Comparison of ENCODE assay signal across 9 mouse cellular contexts in the genomic region with DNA sequence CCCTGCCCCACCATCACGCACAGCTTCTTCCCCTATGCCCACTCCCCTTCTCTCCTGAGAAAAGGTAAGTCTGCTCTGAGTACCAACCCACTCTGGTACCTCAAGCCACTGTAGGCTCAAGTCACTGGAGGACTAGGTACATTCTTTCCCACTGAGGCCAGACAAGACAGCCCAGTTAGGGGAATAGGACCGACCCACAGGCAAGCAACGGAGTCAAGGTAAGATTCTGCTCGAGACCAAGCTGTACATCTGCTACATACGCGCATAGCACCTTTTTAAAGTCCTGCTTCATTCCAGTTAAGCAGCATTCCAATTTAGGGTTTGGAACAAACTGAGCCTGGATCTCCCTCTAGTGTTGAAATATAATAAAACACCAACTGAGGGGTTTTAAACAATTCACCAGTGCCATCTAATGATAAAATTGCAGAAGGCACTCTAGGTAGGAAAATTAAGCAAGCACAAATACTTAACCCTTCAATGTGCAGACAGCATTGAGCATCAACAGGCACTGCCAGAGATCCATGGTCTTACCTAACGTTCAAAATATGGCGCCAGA. TPM values are rescaled to one million over a fixed set of nuclear protein-coding genes. Genes with fewer than 3 reads are reported as not detected.
DNase-seq lines count a peak whose midpoint lies in the region; ATAC-seq and TF ChIP-seq lines count a peak whose summit lies in the region.
"Had no signal": no experiment of that assay in that cellular context is flagged by ENCODE, and none has a peak within 500 bp of the region (broad histone marks: within the 10 kb centered on the region; RNA-seq: fewer than 3 reads in every experiment).

No protein-coding gene starts in this region.

- DNase-seq in cerebellum, adult 2 months: peak in 1 of 2 experiments; percentile 2
- DNase-seq in cerebellum, adult 9-11 months: no peak
- DNase-seq in thymus, postnatal 0 days (ENCODE audit: low spot score): peak; percentile 54
- DNase-seq in thymus, postnatal 25 days: no peak
- peak; percentile 58 for DNase-seq in hindbrain, embryonic 11.5 days (ENCODE audit: low spot score)
- DNase-seq in retina, postnatal 1 day: peak; percentile 75
- DNase-seq in ovary, postnatal 36 days (ENCODE audit: low spot score): no peak
- DNase-seq: liver, embryonic 13.5 days had no signal

- no peak overlapping the region for H3K4me2 ChIP-seq in hindbrain, embryonic 11.5 days (replicated peaks; ENCODE audit: low read depth, low read length)
- no peak overlapping the region for H3K4me2 ChIP-seq in limb, embryonic 15.5 days
- H3K4me2 ChIP-seq: liver, embryonic 13.5 days had no signal

- H3K36me3 ChIP-seq in hindbrain, embryonic 11.5 days (ENCODE audit: control insufficient read depth, insufficient read depth, low read length): no peaks in the 10 kb centered on the region
- no peaks in the 10 kb centered on the region for H3K36me3 ChIP-seq in limb, embryonic 15.5 days
- H3K36me3 ChIP-seq: liver, embryonic 13.5 days had no signal

- no peaks in the 10 kb centered on the region for H3K9me3 ChIP-seq in hindbrain, embryonic 11.5 days (ENCODE audit: control insufficient read depth, low read length)
- H3K9me3 ChIP-seq in limb, embryonic 15.5 days: no peaks in the 10 kb centered on the region
- H3K9me3 ChIP-seq: liver, embryonic 13.5 days had no signal

- 20% methylated on average over 8 of the region's 8 CpGs for WGBS in cerebellum, adult 2 months
- WGBS in hindbrain, embryonic 11.5 days: 32% methylated on average over 8 of the region's 8 CpGs
- WGBS in limb, embryonic 15.5 days: 13% methylated on average over 8 of the region's 8 CpGs

- H3K27me3 ChIP-seq in cerebellum, adult 2 months (ENCODE audit: control insufficient read depth, insufficient read depth, low read length): no peaks in the 10 kb centered on the region
- no peaks in the 10 kb centered on the region for H3K27me3 ChIP-seq in hindbrain, embryonic 11.5 days (ENCODE audit: control insufficient read depth, insufficient read depth, low read length)
- H3K27me3 ChIP-seq in limb, embryonic 15.5 days: no peaks in the 10 kb centered on the region
- H3K27me3 ChIP-seq: liver, embryonic 13.5 days had no signal

- H3K9ac ChIP-seq in hindbrain, embryonic 11.5 days (ENCODE audit: low read depth, low read length): no peak overlapping the region
- H3K9ac ChIP-seq in limb, embryonic 15.5 days: no peak overlapping the region
- H3K9ac ChIP-seq: liver, embryonic 13.5 days had no signal

- no peak for TF ChIP-seq POLR2A in cerebellum, adult 2 months (IDR thresholded peaks at IDR 0.05; ENCODE audit: borderline replicate concordance, insufficient read depth, low read length)

- ATAC-seq in hindbrain, embryonic 11.5 days (ENCODE audit: low FRiP score): peak; percentile 73
- 0 out of 2 replicates have a peak, but pooled peaks have one; percentile 24 for ATAC-seq in limb, embryonic 15.5 days (ENCODE audit: insufficient number of reproducible peaks, low FRiP score, low TSS enrichment, low read depth)

- no peaks in the 10 kb centered on the region for H3K4me1 ChIP-seq in cerebellum, adult 2 months (ENCODE audit: control insufficient read depth, insufficient read depth, low read length)
- no peaks in the 10 kb centered on the region for H3K4me1 ChIP-seq in hindbrain, embryonic 11.5 days (replicated peaks; ENCODE audit: control insufficient read depth, insufficient read depth, low read length)
- no peaks in the 10 kb centered on the region for H3K4me1 ChIP-seq in limb, embryonic 15.5 days
- H3K4me1 ChIP-seq: liver, embryonic 13.5 days had no signal

- H3K27ac ChIP-seq in cerebellum, adult 2 months (ENCODE audit: insufficient read depth, low read length): no peak overlapping the region
- no peak overlapping the region for H3K27ac ChIP-seq in hindbrain, embryonic 11.5 days (ENCODE audit: low read depth, low read length)
- H3K27ac ChIP-seq in limb, embryonic 15.5 days: no peak overlapping the region
- H3K27ac ChIP-seq: liver, embryonic 13.5 days had no signal

- H3K4me3 ChIP-seq in cerebellum, adult 2 months (replicated peaks; ENCODE audit: insufficient read depth, low read depth, low read length): no peak overlapping the region
- no peak overlapping the region for H3K4me3 ChIP-seq in hindbrain, embryonic 11.5 days (ENCODE audit: low read depth, low read length)
- no peak overlapping the region for H3K4me3 ChIP-seq in limb, embryonic 15.5 days
- H3K4me3 ChIP-seq: liver, embryonic 13.5 days had no signal

- 0 out of 2 replicates have a peak, but pooled peaks have one; percentile 12 for TF ChIP-seq CTCF in cerebellum, adult 2 months (IDR thresholded peaks at IDR 0.05; ENCODE audit: borderline replicate concordance, insufficient read depth, low read depth, low read length)

RNA-seq across cellular contexts. Expression of a gene that starts 7.7 kb away (rescaled TPM):
- 0.61 and 0.73 TPM in 2 replicates for polyA plus RNA-seq in cerebellum, adult 2 months (2012; rRNA removed)
- polyA plus RNA-seq in thymus, postnatal 0 days (2015; fragmentation: Nextera tagmentation; extraction: Ambion mirVana): 0.29 TPM in 1 of 2 replicates, not detected in the other
- polyA plus RNA-seq in hindbrain, embryonic 11.5 days (2014; fragmentation: Nextera tagmentation; extraction: Ambion mirVana): not detected in 2 replicates
- polyA plus RNA-seq in limb, embryonic 15.5 days (2015; fragmentation: Nextera tagmentation; extraction: Ambion mirVana): 0.38 and 0.46 TPM in 2 replicates
- polyA plus RNA-seq: liver, embryonic 13.5 days had no signal

RNA-seq across cellular contexts. Expression of a gene that starts 34.2 kb away (rescaled TPM):
- 0.48 and 1.4 TPM in 2 replicates for polyA plus RNA-seq in cerebellum, adult 2 months (2012; rRNA removed)
- 6.7 and 10.1 TPM in 2 replicates for polyA plus RNA-seq in thymus, postnatal 0 days (2015; fragmentation: Nextera tagmentation; extraction: Ambion mirVana)
- 8.2 and 12.8 TPM in 2 replicates for polyA plus RNA-seq in hindbrain, embryonic 11.5 days (2014; fragmentation: Nextera tagmentation; extraction: Ambion mirVana)
- polyA plus RNA-seq in limb, embryonic 15.5 days (2015; fragmentation: Nextera tagmentation; extraction: Ambion mirVana): 146 and 147 TPM in 2 replicates

Comparison
In these comparisons a context has a peak if more than half of its experiments do, and no peak if none do; other contexts are left out.
1. DNase-seq: peak in thymus, postnatal 0 days (single experiment), hindbrain, embryonic 11.5 days (single experiment) and retina, postnatal 1 day (single experiment); none in cerebellum, adult 9-11 months (single experiment), thymus, postnatal 25 days (single experiment) and ovary, postnatal 36 days (single experiment).
2. RNA of a gene that starts 34.2 kb away (polyA plus RNA-seq): 146 to 147 TPM in limb, embryonic 15.5 days; 8.2 to 12.8 TPM in hindbrain, embryonic 11.5 days, 6.7 to 10.1 TPM in thymus, postnatal 0 days and 0.48 to 1.4 TPM in cerebellum, adult 2 months; every median in the first group is over 10 times any median in the second.